Mouse (Mus musculus): ENCODE measurements at regions not wholly inside any gene's neighbourhood (a gene's known extent, or its start where the extent isn't known, plus 50 kb on each side); places are given as distances from the start of the nearest gene placed in this dataset.

DNA sequence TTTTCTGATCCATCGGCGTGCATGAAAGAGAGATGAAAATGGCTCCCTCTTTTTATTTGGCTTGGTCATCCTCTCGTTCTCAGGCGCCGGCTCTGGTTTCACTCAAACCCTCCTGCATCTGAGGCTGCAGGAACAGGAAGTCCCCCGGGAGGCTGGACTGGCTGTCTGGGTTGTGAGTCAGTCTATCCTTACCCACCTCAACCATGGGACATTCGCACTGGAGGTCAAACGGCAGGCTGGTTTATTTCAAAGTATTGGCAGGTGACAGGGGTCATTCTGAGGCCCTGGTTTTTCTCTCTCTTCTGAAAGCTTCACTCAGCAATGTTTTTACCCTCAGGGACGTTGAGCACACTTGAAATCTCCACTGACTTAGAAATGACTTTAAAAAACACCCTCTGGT is 253.7 kb downstream of the Prex1 start:
- TF ChIP-seq CHD2 (IDR thresholded peaks at IDR 0.05; ENCODE audit: low read depth, low read length) (no peak), HCFC1 (IDR thresholded peaks at IDR 0.05; ENCODE audit: borderline replicate concordance, insufficient read depth, low read length) (no peak)
